Mouse (Mus musculus) monocyte, adult 5-6 weeks (primary cell): Measurements from ENCODE around the gene Josd1. TPM values are rescaled to one million over a fixed set of nuclear protein-coding genes. Genes with fewer than 3 reads are reported as not detected.

Source experiments
- ATAC-seq: fragments of 153-309, 156-312 bp; replicated peaks from 2 replicates; pipeline ENCODE4 v1.8.0; 2017; ENCODE audit warnings: mild to moderate bottlenecking; ENCODE audit not compliant: low TSS enrichment, insufficient number of reproducible peaks, severe bottlenecking, poor library complexity, low FRiP score
- total RNA-seq: library from RNA; stranded (forward); fragments of 200-1000, 200-491, 200-594 nt; gene quantifications from 3 replicates; pipeline ENCODE4 v1.2.3, GENCODE M21; 2017

Gene Josd1
- 15.8 to 20.3 TPM (median 16.9 TPM) in 3 replicates for total RNA-seq

GRCm38 (mm10) chr15:79687646-79688267 lies at the start of gene Josd1:
Gene Josd1, minus strand, starts transcription at chr15:79687919.
- peak; percentile 47 for ATAC-seq

GRCm38 (mm10) chr15:79734311-79734710 lies 46.6 kb upstream of the Josd1 start:
- no peak for ATAC-seq

GRCm38 (mm10) chr15:79733640-79734039 lies 45.9 kb upstream of the Josd1 start:
- ATAC-seq = no peak

GRCm38 (mm10) chr15:79733192-79733591 lies 45.5 kb upstream of the Josd1 start:
- no peak for ATAC-seq

GRCm38 (mm10) chr15:79731554-79731953 lies 43.8 kb upstream of the Josd1 start:
- ATAC-seq = no peak

GRCm38 (mm10) chr15:79728731-79729388 lies 41.1 kb upstream of the Josd1 start:
- no peak for ATAC-seq

GRCm38 (mm10) chr15:79728311-79728710 lies 40.6 kb upstream of the Josd1 start:
- ATAC-seq = no peak

GRCm38 (mm10) chr15:79727840-79728239 lies 40.1 kb upstream of the Josd1 start:
- ATAC-seq = no peak

GRCm38 (mm10) chr15:79725190-79725789 lies 37.6 kb upstream of the Josd1 start:
- no peak for ATAC-seq

GRCm38 (mm10) chr15:79723439-79723838 lies 35.7 kb upstream of the Josd1 start:
- ATAC-seq = peak; percentile 57

- ATAC-seq = no peak
Observed at GRCm38 (mm10) chr15:79720796-79721195, 33.1 kb upstream of the Josd1 start.

- ATAC-seq = no peak
Observed at GRCm38 (mm10) chr15:79720267-79720666, 32.5 kb upstream of the Josd1 start.

- no peak for ATAC-seq
Observed at GRCm38 (mm10) chr15:79716710-79717109, 29.0 kb upstream of the Josd1 start.

- ATAC-seq = no peak
Observed at GRCm38 (mm10) chr15:79715646-79716045, 27.9 kb upstream of the Josd1 start.

- no peak for ATAC-seq
Observed at GRCm38 (mm10) chr15:79708229-79708822, 20.6 kb upstream of the Josd1 start.

GRCm38 (mm10) chr15:79706603-79707214 lies 19.0 kb upstream of the Josd1 start:
- no peak for ATAC-seq

- no peak for ATAC-seq
Observed at GRCm38 (mm10) chr15:79697558-79698187, 10.0 kb upstream of the Josd1 start.

- no peak for ATAC-seq
Observed at GRCm38 (mm10) chr15:79697011-79697410, 9.3 kb upstream of the Josd1 start.

GRCm38 (mm10) chr15:79696508-79696907 lies 8.8 kb upstream of the Josd1 start:
- no peak for ATAC-seq
